Mouse (Mus musculus) G1E (cell line): ENCODE results near the gene Vkorc1.

Experiments used
- CTCF ChIP-seq: IDR thresholded peaks from 2 replicates; pipeline ENCODE4 v1.5.1; 2012; ENCODE audit warnings: low read depth, low read length, inconsistent platforms, mixed read lengths
- GATA1 ChIP-seq: IDR thresholded peaks from 2 replicates; pipeline ENCODE4 v1.6.1; 2012; ENCODE audit warnings: borderline replicate concordance, low read length, inconsistent platforms, mixed read lengths
- GATA2 ChIP-seq: IDR thresholded peaks from 2 replicates; pipeline ENCODE4 v1.6.1; 2012; ENCODE audit warnings: low read depth, low read length, inconsistent platforms, borderline replicate concordance

GRCm38 (mm10) chr7:127928596-127928995 is 33.2 kb upstream of the Vkorc1 start:
- no peak for TF ChIP-seq CTCF
- TF ChIP-seq GATA2, result no peak
- TF ChIP-seq GATA1, result no peak
